Mouse (Mus musculus) ES-Bruce4 (cell line): Measurements from ENCODE around the gene Tsr1.

ENCODE experiments used
- CTCF ChIP-seq: IDR thresholded peaks from one replicate; pipeline ENCODE4 v1.8.1; 2011; ENCODE audit warnings: low read depth, low read length
- EP300 ChIP-seq: IDR thresholded peaks from 2 replicates; pipeline ENCODE4 v1.6.1; 2011; ENCODE audit warnings: low read depth, low read length; ENCODE audit not compliant: insufficient read depth
- POLR2A ChIP-seq: IDR thresholded peaks from one replicate; pipeline ENCODE4 v1.8.1; 2011; ENCODE audit warnings: low read length; ENCODE audit not compliant: insufficient read depth

DNA sequence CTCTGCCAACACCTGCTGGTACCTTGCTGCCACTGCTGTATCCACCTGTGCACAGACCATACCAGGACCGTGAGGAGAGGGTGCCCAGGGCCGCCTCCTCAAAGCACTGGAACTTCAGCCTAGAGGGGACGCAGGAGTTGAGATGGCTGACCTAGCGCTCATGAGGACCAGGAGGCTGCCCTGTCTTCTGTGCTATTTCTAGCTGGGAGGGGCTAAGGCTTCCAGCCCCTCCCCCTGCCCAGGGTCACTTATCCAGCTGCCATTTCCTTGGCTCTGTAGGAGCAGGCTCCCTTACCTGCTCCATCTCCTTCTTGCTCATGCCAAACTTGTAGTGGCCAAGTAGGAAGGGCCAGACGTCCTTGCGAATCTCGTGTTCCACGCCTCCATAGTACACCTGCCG is 40.1 kb upstream of the Tsr1 start:
- TF ChIP-seq POLR2A = no peak
- TF ChIP-seq CTCF = no peak
- no peak for TF ChIP-seq EP300
